Mouse (Mus musculus) CH12.LX (cell line): Measurements from ENCODE around the gene Gm45337.
A peak's percentile ranks its signal among the peaks of the same experiment; 100 is the strongest.

ENCODE experiments used
- CTCF ChIP-seq, 2 experiments: IDR thresholded peaks in 1 of 2; conservative IDR thresholded peaks in 1 of 2; 2 replicates each; pipeline ENCODE4 v1.5.1; 2011 to 2012; ENCODE audit warnings: low read depth in 2 of 2, low read length in 2 of 2, improper control_type of control experiment in 1 of 2, inconsistent platforms in 1 of 2, mild to moderate bottlenecking in 1 of 2, moderate library complexity in 1 of 2
- EP300 ChIP-seq: IDR thresholded peaks from 2 replicates; pipeline ENCODE4 v1.6.1; 2011; ENCODE audit warnings: low read length, improper control_type of control experiment
- JUND ChIP-seq: conservative IDR thresholded peaks from 2 replicates; pipeline ENCODE4 v1.6.1; 2011; ENCODE audit warnings: low read depth, low read length, improper control_type of control experiment
- MAFK ChIP-seq: IDR thresholded peaks from 2 replicates; pipeline ENCODE4 v1.6.1; 2011; ENCODE audit warnings: low read length, improper control_type of control experiment; ENCODE audit not compliant: insufficient replicate concordance
- MEF2A ChIP-seq: IDR thresholded peaks from 2 replicates; pipeline ENCODE4 v1.6.1; 2014; ENCODE audit warnings: low read depth, mild to moderate bottlenecking, inconsistent platforms, low read length, improper control_type of control experiment, borderline replicate concordance
- POLR2A ChIP-seq: IDR thresholded peaks from 2 replicates; pipeline ENCODE4 v1.6.1; 2011; ENCODE audit warnings: low read depth, mild to moderate bottlenecking, improper control_type of control experiment, low read length
- POLR2AphosphoS2 ChIP-seq: IDR thresholded peaks from 2 replicates; pipeline ENCODE4 v1.6.1; 2011; ENCODE audit warnings: low read depth, low read length, improper control_type of control experiment

DNA sequence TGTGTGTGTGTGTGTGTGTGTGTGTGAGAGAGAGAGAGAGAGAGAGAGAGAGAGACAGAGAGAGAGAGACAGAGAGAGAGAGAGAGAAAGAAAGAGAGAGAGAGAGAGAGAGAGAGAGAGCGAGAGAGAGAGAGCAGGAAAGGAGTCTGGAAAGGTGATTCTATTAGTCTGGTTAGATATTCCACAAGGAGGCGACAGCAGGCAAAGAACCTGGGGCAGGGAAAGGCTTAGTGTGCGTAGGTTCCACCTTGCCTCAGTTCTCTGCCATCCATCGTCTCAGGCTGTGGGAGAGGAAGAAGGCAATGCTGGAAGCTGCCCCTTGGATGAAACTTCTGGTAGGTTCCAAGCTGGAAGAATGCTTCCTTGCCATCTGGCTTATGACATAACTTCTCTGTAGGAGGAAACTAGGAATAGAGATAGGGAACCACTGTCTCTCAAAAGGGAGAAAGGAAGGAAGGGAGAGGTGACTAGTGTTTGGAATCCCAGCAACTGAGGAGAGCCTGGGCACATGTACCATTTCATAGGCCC lies 1.1 kb upstream of the Gm45337 start:
- TF ChIP-seq MAFK (no peak), MEF2A (no peak), EP300 (no peak), POLR2AphosphoS2 (no peak), POLR2A (no peak), CTCF (conservative IDR thresholded peaks at IDR 0.05 in 1 of 2, IDR thresholded peaks at IDR 0.05 in 1 of 2; ENCODE audit: low read depth in 2 of 2, low read length in 2 of 2) (peak in 1 of 2 experiments; percentile 13; a peak in 1 of 4 replicates), JUND (no peak)
